Mouse (Mus musculus): ENCODE results near the gene Rnf166.

Gene Rnf166

DNA sequence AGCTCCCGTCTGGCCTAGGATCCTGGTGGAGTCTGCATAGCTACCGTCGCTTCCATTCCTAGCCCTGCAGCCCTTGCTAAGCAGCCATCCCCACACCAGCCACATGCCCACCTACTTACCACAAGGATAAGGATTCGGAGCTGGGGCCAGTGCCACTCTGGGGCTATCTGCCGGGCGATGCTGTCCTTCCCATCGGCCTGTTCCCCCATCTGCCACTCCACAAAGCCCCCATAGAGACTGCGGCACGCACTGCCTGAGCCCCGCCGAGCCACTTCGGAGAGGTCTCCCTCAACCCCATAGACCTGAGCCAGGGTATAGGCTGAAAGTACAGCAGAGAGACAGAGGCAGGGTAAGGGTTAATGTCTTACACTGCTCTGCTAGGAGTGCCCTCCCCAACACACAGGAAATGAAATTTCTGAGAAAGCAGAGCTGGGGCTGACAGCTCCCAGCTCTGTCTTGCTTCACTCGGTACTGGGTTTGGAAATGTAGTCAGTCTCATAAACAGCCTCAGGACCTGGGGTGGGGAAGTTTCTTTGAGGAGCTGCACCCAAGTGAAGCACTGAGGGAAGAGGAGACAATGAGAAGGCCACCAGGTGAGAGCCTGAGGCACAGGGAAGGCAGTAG is 38.0 kb downstream of the Rnf166 start:
- DNase-seq: peak; percentile 91

- no peak for DNase-seq
Observed at GRCm38 (mm10) chr8:122436586-122437125, 39.2 kb downstream of the Rnf166 start.

DNA sequence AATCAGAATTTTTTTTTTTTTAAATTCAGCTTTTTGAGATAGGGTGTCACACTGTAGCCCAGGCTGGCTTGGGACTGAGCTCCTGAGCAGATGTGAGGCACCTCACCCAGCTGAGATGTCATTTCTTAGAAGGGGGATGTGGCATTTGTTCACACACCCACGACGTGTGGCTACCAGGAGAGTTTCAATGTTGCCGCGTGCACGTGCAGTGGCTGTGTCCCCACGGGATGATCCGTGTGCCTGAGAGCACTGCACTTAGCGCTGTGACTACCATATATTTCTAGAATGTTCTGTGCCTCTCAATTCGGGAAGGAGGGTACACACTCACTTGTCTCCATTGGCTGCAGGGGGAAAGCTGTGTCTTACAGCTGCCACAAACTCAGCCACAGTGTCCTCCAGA is 39.7 kb downstream of the Rnf166 start:
- DNase-seq: no peak

GRCm38 (mm10) chr8:122435375-122435774 is 40.5 kb downstream of the Rnf166 start:
- DNase-seq: no peak

DNA sequence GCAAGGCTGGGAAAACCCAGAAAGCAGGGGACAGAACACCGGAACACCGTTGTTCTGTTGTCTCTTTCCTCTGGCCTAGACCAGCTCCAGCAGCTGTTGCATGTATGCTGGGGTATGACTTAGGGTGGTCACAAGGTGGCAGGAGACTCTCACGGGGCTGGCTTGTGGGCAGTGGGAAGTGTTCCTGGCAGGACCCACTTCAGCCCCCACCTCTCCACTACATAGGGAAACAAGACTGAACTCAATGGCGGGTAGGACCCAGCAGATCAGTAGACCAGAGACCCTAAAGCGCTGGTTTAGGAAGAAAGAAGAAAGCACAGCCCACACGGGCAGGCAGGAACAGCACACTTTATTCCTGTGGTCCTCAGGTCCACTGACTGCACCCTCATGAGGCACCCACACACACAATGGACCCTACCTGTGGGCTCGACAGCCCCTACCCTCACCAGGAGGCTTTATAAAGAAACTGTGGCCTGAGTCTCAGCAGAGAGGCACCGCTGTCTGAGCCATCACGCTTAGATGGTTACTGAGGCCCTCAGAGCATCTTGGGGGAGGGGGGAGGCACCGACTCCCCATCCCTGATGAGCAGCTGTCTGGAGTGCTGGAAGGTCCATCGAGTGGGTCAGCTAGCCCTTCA is 42.5 kb downstream of the Rnf166 start:
- DNase-seq: peak; percentile 93

- peak; percentile 99 for DNase-seq
Observed at GRCm38 (mm10) chr8:122432443-122433268, 43.2 kb downstream of the Rnf166 start, which contains the start of gene Cyba. Cyba (minus strand) TSS chr8:122432930.

DNA sequence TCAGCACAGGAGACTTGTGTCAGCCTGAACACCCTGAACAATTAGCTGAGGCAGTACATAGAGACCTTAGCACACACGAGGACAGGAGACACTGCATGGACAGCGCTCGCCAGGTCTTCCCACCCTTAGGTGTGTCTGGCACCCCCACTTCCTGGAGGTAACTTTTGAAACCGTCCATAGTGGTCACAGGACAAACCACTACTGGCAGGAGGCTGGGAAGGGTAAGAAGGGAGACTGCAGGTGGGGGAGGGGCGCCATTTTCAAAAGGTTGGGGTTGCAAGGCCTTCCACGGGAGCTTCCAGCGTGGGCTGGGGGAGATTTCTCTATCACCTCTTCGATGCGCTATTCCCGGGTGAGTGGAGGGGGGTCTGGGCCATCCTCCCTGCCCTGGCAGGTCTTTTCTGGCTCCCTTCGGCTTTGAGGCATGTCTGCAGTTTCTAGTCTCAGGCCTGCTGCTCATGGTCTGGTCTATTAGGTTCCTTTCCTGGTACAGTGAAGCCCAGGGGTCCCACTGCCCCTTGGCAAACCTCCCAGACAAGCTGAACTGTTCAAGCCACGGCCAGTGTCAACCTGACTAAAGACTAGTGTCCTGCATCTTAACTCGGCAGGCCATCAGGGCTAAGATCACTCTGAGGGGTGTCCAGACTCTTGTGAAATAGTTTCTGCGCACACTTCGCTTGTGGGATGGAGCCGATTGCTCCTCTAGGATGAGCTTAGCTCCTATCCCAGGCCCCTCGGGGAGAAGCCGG is 44.0 kb downstream of the Rnf166 start:
- DNase-seq: peak; percentile 94

DNA sequence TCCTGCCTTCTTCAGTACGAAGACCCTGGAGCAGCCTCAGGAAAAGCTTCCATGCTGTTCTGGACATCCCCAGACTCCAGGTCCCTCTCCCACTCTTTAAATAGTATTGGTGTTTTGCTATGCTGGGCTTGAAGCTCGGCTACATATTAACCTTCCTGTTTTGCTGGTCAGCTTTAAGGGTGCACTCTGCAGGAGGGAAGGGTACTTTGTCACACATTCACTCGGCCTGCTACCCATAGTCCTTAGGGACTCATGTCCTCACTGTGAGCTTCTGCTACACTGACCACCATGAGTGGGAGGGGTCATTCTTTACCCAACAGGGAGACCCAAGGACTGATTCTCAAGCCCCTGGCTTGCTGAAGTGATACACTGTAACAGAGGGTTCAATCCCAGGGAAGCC is 45.2 kb downstream of the Rnf166 start:
- DNase-seq: no peak

- DNase-seq: peak; percentile 98
Observed at GRCm38 (mm10) chr8:122430058-122430636, 45.7 kb downstream of the Rnf166 start.

DNA sequence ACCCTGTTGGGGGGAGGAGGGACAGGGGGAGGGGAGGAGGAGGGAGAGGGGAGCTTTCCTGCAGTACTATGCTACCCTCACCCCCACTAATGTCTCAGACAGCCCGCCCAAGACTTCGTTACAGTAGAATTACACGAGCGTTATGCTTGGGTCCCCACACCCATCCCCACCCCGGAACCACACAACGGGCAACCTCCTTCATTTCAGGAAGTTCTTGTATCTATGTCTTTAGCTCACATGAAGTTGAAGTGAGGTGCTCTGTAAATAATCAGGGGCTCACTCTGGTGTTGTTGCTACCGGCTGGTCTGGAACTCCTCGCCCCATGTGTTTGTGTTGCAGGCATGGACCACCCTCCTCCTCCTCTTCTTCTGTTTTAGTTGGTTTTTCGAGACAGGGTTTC is 47.7 kb downstream of the Rnf166 start:
- DNase-seq: no peak

- no peak for DNase-seq
Observed at GRCm38 (mm10) chr8:122427607-122428006, 48.3 kb downstream of the Rnf166 start.

DNA sequence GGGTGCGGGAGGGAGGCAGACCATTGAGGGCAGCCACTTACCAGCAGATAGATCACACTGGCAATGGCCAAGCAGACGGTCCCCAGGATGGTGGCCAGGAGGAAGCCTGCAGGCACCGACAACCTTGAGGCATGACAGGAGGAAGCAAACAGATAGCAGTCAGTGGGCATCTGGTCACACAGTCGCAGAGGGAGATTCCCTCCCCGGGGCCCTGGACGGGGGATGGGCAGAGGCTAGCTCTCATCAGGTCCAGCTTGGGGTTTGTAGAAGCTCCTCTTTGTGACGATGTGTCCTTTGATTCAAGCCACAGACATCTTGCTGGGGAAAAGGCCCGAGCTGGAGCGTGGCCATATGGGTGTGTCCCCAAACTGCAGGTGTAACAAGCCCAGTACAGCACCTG is 49.7 kb downstream of the Rnf166 start:
- peak; percentile 89 for DNase-seq

DNA sequence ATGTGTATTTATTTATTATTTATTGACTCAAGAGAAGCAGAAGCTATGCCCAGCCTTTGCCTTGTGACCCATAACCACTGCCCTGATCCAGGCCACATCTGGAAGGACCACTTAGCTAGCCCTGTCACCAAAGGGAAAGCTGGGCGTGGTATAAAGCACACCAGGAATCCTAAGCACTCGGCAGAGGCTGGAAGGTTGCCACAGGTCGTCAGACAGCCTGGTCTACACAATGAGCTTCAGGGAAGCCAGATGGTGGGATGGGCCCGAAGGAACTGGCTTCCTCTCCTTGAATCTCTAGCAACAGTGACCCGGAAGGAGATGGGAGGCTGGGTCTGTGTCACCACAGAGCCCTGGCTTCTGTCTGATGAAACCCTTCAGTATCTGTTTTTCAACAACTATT is 52.2 kb downstream of the Rnf166 start:
- peak; percentile 98 for DNase-seq

DNA sequence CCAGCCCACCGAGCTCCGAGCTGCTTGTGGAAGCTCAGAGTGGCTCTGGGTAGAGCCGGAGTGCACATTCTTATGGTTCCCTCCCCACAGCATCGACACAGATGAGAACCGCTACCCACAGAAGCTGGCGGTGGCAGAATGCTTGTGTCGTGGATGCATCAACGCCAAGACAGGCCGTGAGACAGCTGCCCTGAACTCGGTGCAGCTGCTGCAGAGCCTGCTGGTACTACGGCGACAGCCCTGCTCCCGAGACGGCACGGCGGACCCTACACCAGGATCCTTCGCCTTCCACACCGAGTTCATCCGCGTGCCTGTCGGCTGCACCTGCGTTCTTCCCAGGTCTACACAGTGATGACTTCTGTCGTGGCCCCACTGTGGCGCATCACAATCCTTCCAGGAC is 52.6 kb downstream of the Rnf166 start:
- no peak for DNase-seq

DNA sequence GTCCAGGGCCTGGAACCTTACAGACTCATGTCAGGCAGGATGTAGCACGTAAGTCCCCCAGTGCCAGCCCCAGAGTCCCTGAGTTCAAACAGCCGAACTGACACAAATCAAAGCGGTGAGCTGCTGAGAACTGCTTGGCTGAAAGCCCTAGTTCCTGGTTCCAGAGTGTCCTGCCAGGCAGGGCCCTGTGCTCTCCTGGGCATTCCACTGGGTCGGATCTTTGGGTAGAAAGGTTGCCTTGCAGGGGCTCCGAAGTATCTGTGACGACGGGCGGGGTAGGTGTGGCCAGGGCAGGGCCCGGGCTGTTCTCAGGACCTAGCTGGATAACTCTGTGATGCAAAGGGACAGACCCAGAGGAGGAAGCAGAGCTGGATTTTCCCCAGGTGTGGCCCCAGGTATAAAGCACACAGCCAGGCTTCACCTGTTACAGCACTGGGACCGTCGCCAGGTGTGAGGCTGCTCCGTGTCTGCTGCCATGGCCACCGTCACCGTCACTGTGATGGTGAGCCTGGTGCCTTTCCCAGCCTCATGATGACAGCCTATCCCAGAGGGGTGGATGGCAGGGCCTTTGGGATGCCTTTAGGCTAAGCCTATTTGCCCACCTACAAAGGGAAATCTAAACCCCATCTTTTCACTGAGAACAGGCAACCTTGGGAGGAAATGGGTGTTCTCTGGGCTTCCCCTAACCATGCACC is 54.3 kb downstream of the Rnf166 start, which contains the start of gene Il17c:
Gene Il17c, plus strand, starts transcription at position 645 of the 695 bp plus-strand sequence.
- DNase-seq: no peak

GRCm38 (mm10) chr8:122419881-122420555 is 55.8 kb downstream of the Rnf166 start:
- DNase-seq: no peak

All from heart, adult 11 months (tissue).